1 mouse cellular context compared by ENCODE assay signal in the genomic region with DNA sequence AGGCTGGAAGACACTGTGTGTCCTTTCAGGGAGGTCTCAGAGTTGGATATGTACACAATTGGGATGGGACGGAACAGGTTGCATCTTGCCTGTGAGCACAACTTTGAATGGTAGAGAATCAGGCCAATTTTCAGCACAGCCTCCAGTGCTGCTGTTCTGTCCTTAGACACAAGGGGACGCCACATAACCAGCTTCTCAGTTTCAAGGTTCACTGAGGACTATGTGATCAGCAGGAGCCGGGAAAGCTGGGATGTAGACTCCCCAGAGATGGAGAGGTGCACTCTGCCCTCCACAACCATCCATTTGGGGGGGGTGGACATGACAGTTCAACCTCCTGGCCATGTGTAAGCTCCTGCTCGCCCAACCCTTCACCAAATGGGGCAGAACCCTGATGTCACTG.
TF ChIP-seq lines count a peak whose summit lies in the region.

No protein-coding gene starts in this region.

TF ChIP-seq in CH12.LX, 34 proteins besides CTCF, POLR2A, EP300 and RAD21 (continued from another document):
- TF ChIP-seq ZC3H11A (IDR thresholded peaks at IDR 0.05; ENCODE audit: low read depth, low read length) (peak; percentile 70), UBTF (IDR thresholded peaks at IDR 0.05; ENCODE audit: low read depth, low read length) (no peak)
